In genomic region chr7:127497382-127497781, GRCm38 (mm10) we compare ENCODE assay signal across 24 mouse cellular contexts. TPM values are rescaled to one million over a fixed set of nuclear protein-coding genes. Genes with fewer than 3 reads are reported as not detected.
DNase-seq lines count a peak whose midpoint lies in the region; ATAC-seq and TF ChIP-seq lines count a peak whose summit lies in the region.
"Had no signal": no experiment of that assay in that cellular context is flagged by ENCODE, and none has a peak within 500 bp of the region (broad histone marks: within the 10 kb centered on the region; RNA-seq: fewer than 3 reads in every experiment).

No protein-coding gene starts in this region.

- in situ Hi-C loops in CH12.LX (cut with MboI; ENCODE audit: low pct_ligation_motif_present, low pct_unique_long_range_greater_than_20kb, low sequenced_read_pairs), result no loop called here

- no peak overlapping the region for H3K9ac ChIP-seq in liver, embryonic 11.5 days (ENCODE audit: low read depth, low read length)
- H3K9ac ChIP-seq in CH12.LX (ENCODE audit: insufficient read depth, low read depth), result no peak overlapping the region
- no peak overlapping the region for H3K9ac ChIP-seq in liver, embryonic 14.5 days (replicated peaks)
- no peak overlapping the region for H3K9ac ChIP-seq in liver, embryonic 16.5 days (ENCODE audit: low read depth, low read length)
- H3K9ac ChIP-seq: embryonic facial prominence, embryonic 12.5 days had no signal

- TF ChIP-seq EP300 in CH12.LX (IDR thresholded peaks at IDR 0.05; ENCODE audit: low read length), result no peak
- no peak for TF ChIP-seq EP300 in liver, embryonic 14.5 days (IDR thresholded peaks at IDR 0.05; ENCODE audit: low read depth)

- H3K27ac ChIP-seq in liver, embryonic 11.5 days (ENCODE audit: low read depth, low read length), result no peak overlapping the region
- no peak overlapping the region for H3K27ac ChIP-seq in CH12.LX (ENCODE audit: insufficient read depth, low read depth)
- no peak overlapping the region for H3K27ac ChIP-seq in liver, embryonic 14.5 days
- 0 out of 2 replicates have a peak overlapping the region, but pooled peaks have one; percentile 21 for H3K27ac ChIP-seq in liver, embryonic 16.5 days (ENCODE audit: low read length)
- H3K27ac ChIP-seq: embryonic facial prominence, embryonic 10.5 days; embryonic facial prominence, embryonic 12.5 days had no signal

- no peaks in the 10 kb centered on the region for H3K9me3 ChIP-seq in liver, embryonic 11.5 days (ENCODE audit: control insufficient read depth, low read length)
- H3K9me3 ChIP-seq in CH12.LX (replicated peaks; ENCODE audit: low read length), result no peaks in the 10 kb centered on the region
- H3K9me3 ChIP-seq in liver, embryonic 14.5 days (ENCODE audit: control insufficient read depth, low read length), result no peaks in the 10 kb centered on the region
- no peaks in the 10 kb centered on the region for H3K9me3 ChIP-seq in liver, embryonic 16.5 days (replicated peaks; ENCODE audit: control insufficient read depth, low read length)
- H3K9me3 ChIP-seq: embryonic facial prominence, embryonic 10.5 days; embryonic facial prominence, embryonic 12.5 days; G1E had no signal

- no peaks in the 10 kb centered on the region for H3K79me2 ChIP-seq in CH12.LX (replicated peaks; ENCODE audit: control insufficient read depth, extremely low read depth, insufficient read depth, poor library complexity, severe bottlenecking)

- 68% methylated on average over 2 of the region's 2 CpGs for WGBS in liver, embryonic 11.5 days
- 54% methylated on average over 2 of the region's 2 CpGs for WGBS in liver, embryonic 14.5 days (ENCODE audit: insufficient replicate concordance)
- WGBS in liver, embryonic 16.5 days (ENCODE audit: insufficient replicate concordance), result 68% methylated on average over 2 of the region's 2 CpGs

- TF ChIP-seq POLR2A in CH12.LX (IDR thresholded peaks at IDR 0.05; ENCODE audit: low read depth, low read length), result no peak

- H3K4me3 ChIP-seq in liver, embryonic 11.5 days (ENCODE audit: low read depth, low read length), result no peak overlapping the region
- H3K4me3 ChIP-seq in CH12.LX (replicated peaks in 1 of 3; ENCODE audit: low read depth in 2 of 3, low read length in 2 of 3, poor library complexity in 1 of 3), result no peak overlapping the region
- no peak overlapping the region for H3K4me3 ChIP-seq in liver, embryonic 14.5 days (ENCODE audit: insufficient read depth in 1 of 2, low read depth in 2 of 2, low read length in 2 of 2)
- no peak overlapping the region for H3K4me3 ChIP-seq in liver, embryonic 16.5 days (ENCODE audit: low read depth, low read length)
- H3K4me3 ChIP-seq: embryonic facial prominence, embryonic 10.5 days; embryonic facial prominence, embryonic 12.5 days had no signal

- H3K4me2 ChIP-seq in liver, embryonic 11.5 days, result no peak overlapping the region
- H3K4me2 ChIP-seq in CH12.LX (ENCODE audit: insufficient read depth, low read depth, poor library complexity, severe bottlenecking), result no peak overlapping the region
- no peak overlapping the region for H3K4me2 ChIP-seq in liver, embryonic 14.5 days (ENCODE audit: low read depth)
- no peak overlapping the region for H3K4me2 ChIP-seq in liver, embryonic 16.5 days (ENCODE audit: low read depth, low read length)
- H3K4me2 ChIP-seq: embryonic facial prominence, embryonic 12.5 days had no signal

- H3K4me1 ChIP-seq in liver, embryonic 11.5 days (replicated peaks; ENCODE audit: control insufficient read depth, insufficient read depth, low read length), result no peaks in the 10 kb centered on the region
- no peaks in the 10 kb centered on the region for H3K4me1 ChIP-seq in CH12.LX (ENCODE audit: control insufficient read depth in 1 of 2, insufficient read depth in 2 of 2)
- no peaks in the 10 kb centered on the region for H3K4me1 ChIP-seq in liver, embryonic 14.5 days (replicated peaks; ENCODE audit: control insufficient read depth in 2 of 2, insufficient read depth in 2 of 2, low read length in 1 of 2)
- H3K4me1 ChIP-seq in liver, embryonic 16.5 days (ENCODE audit: control insufficient read depth, low read depth, low read length), result peaks cover 4% of the 10 kb centered on the region
- H3K4me1 ChIP-seq: embryonic facial prominence, embryonic 10.5 days; embryonic facial prominence, embryonic 12.5 days had no signal

- TF ChIP-seq RAD21 in CH12.LX (IDR thresholded peaks at IDR 0.05; ENCODE audit: low read depth, low read length), result no peak

- no peak for ATAC-seq in liver, embryonic 11.5 days (replicated peaks; ENCODE audit: low FRiP score)
- ATAC-seq in liver, embryonic 14.5 days (ENCODE audit: insufficient read depth), result peak; percentile 35; the same call in 1 of the 2 replicates
- ATAC-seq in liver, embryonic 16.5 days (ENCODE audit: low read depth), result peak; percentile 66
- ATAC-seq in cerebellum, adult (ENCODE audit: insufficient number of reproducible peaks, low FRiP score, low TSS enrichment), result no peak
- ATAC-seq: activated CD4-positive, CD25-positive, alpha-beta regulatory T cell, adult 4 months; CD4-positive, CD25-positive, alpha-beta regulatory T cell, adult 4 months; forebrain, embryonic 14.5 days; forebrain, embryonic 16.5 days; Patski had no signal

- TF ChIP-seq CTCF in CH12.LX (conservative IDR thresholded peaks at IDR 0.05 in 1 of 2, IDR thresholded peaks at IDR 0.05 in 1 of 2; ENCODE audit: low read depth in 2 of 2, low read length in 2 of 2), result no peak
- no peak for TF ChIP-seq CTCF in liver, embryonic 14.5 days (IDR thresholded peaks at IDR 0.05; ENCODE audit: low read depth)

- peak; percentile 43 for DNase-seq in liver
- no peak for DNase-seq in liver, embryonic 11.5 days (ENCODE audit: low spot score)
- DNase-seq in CH12.LX (ENCODE audit: extremely low read depth), result no peak
- no peak for DNase-seq in liver, embryonic 14.5 days (ENCODE audit: low read depth in 3 of 3, low spot score in 3 of 3)
- no peak for DNase-seq in right cerebral cortex, adult 2 months (ENCODE audit: low spot score in 2 of 2)
- DNase-seq in urinary bladder, postnatal 4 days (ENCODE audit: low spot score in 2 of 2), result no peak
- DNase-seq: adrenal gland, adult 8-10 months; adrenal gland, postnatal 14 days; B cell, adult 2 months; cerebellum, adult 11-12 months; cerebellum, adult 2 months; cerebellum, adult 9-10 months; cerebellum, postnatal 10 days; cerebellum, postnatal 25 days had no signal

- no peaks in the 10 kb centered on the region for H3K36me3 ChIP-seq in liver, embryonic 11.5 days (ENCODE audit: control insufficient read depth, insufficient read depth, low read length)
- peaks cover 2 to 30% of the 10 kb centered on the region in 2 experiments for H3K36me3 ChIP-seq in CH12.LX (replicated peaks in 1 of 2; ENCODE audit: control insufficient read depth in 1 of 2, insufficient read depth in 1 of 2, low read length in 1 of 2)
- H3K36me3 ChIP-seq in liver, embryonic 14.5 days (replicated peaks; ENCODE audit: control insufficient read depth, insufficient read depth, low read depth), result no peaks in the 10 kb centered on the region
- no peaks in the 10 kb centered on the region for H3K36me3 ChIP-seq in liver, embryonic 16.5 days (ENCODE audit: control insufficient read depth, insufficient read depth)

- dilution Hi-C loops in CH12.LX (cut with MboI; ENCODE audit: extremely low pct_ligation_motif_present, extremely low pct_unique_long_range_greater_than_20kb, low sequenced_read_pairs), result no loop called here

- no peaks in the 10 kb centered on the region for H3K27me3 ChIP-seq in liver, embryonic 11.5 days (replicated peaks; ENCODE audit: control insufficient read depth, insufficient read depth, low read length)
- H3K27me3 ChIP-seq in CH12.LX (replicated peaks), result no peaks in the 10 kb centered on the region
- no peaks in the 10 kb centered on the region for H3K27me3 ChIP-seq in liver, embryonic 14.5 days (ENCODE audit: control insufficient read depth, insufficient read depth, low read length)
- no peaks in the 10 kb centered on the region for H3K27me3 ChIP-seq in liver, embryonic 16.5 days (ENCODE audit: control insufficient read depth, insufficient read depth, low read depth, low read length)
- H3K27me3 ChIP-seq: embryonic facial prominence, embryonic 12.5 days; Patski had no signal

RNA-seq across cellular contexts. Expression of gene Srcap, which starts 14.4 kb away (rescaled TPM):
- 40.3 and 45.5 TPM in 2 replicates for polyA plus RNA-seq in liver, embryonic 11.5 days (2014; fragmentation: Nextera tagmentation; extraction: Ambion mirVana)
- total RNA-seq in CH12.LX (2012; rRNA removed), result 18.5 and 19.9 TPM in 2 replicates
- total RNA-seq in CH12.LX (2014; rRNA removed), result 3.4 and 4.1 TPM in 2 replicates
- polyA plus RNA-seq in CH12.LX (2012; ENCODE audit: insufficient read length, low read depth), result 22.2 and 28.1 TPM in 2 replicates
- 3.7 TPM in 2 replicates for polyA plus RNA-seq in liver, embryonic 14.5 days (2012; rRNA removed)
- polyA plus RNA-seq in liver, embryonic 14.5 days (2014; fragmentation: Nextera tagmentation; extraction: Ambion mirVana), result 10.3 and 14.7 TPM in 2 replicates
- polyA plus RNA-seq in liver, embryonic 16.5 days (2015; fragmentation: Nextera tagmentation; extraction: Ambion mirVana), result 12.2 and 13.6 TPM in 2 replicates

RNA-seq across cellular contexts. Expression of gene Fbrs, which starts 18.4 kb away (rescaled TPM):
- 8.9 and 12.4 TPM in 2 replicates for polyA plus RNA-seq in liver, embryonic 11.5 days (2014; fragmentation: Nextera tagmentation; extraction: Ambion mirVana)
- total RNA-seq in CH12.LX (2012; rRNA removed) (14.4 and 15.4 TPM in 2 replicates), CH12.LX (2014; rRNA removed) (5.6 and 6.7 TPM in 2 replicates)
- 63.9 and 66.7 TPM in 2 replicates for polyA plus RNA-seq in CH12.LX (2012; ENCODE audit: insufficient read length, low read depth)
- 7.3 and 9.8 TPM in 2 replicates for polyA plus RNA-seq in liver, embryonic 14.5 days (2012; rRNA removed)
- polyA plus RNA-seq in liver, embryonic 14.5 days (2014; fragmentation: Nextera tagmentation; extraction: Ambion mirVana), result 4.2 and 4.7 TPM in 2 replicates
- polyA plus RNA-seq in liver, embryonic 16.5 days (2015; fragmentation: Nextera tagmentation; extraction: Ambion mirVana), result 4.0 and 4.9 TPM in 2 replicates

RNA-seq across cellular contexts. Expression of gene Gm42715, which starts 22.0 kb away (rescaled TPM):
- polyA plus RNA-seq in liver, embryonic 11.5 days (2014; fragmentation: Nextera tagmentation; extraction: Ambion mirVana), result 13.0 and 16.1 TPM in 2 replicates
- total RNA-seq in CH12.LX (2012; rRNA removed) (12.0 and 12.7 TPM in 2 replicates), CH12.LX (2014; rRNA removed) (2.0 and 5.8 TPM in 2 replicates)
- 13.6 and 14.1 TPM in 2 replicates for polyA plus RNA-seq in CH12.LX (2012; ENCODE audit: insufficient read length, low read depth)
- 5.2 and 6.0 TPM in 2 replicates for polyA plus RNA-seq in liver, embryonic 14.5 days (2012; rRNA removed)
- polyA plus RNA-seq in liver, embryonic 14.5 days (2014; fragmentation: Nextera tagmentation; extraction: Ambion mirVana), result 4.7 and 5.2 TPM in 2 replicates
- 5.1 and 5.5 TPM in 2 replicates for polyA plus RNA-seq in liver, embryonic 16.5 days (2015; fragmentation: Nextera tagmentation; extraction: Ambion mirVana)

RNA-seq across cellular contexts. Expression of gene Prr14, which starts 38.0 kb away (rescaled TPM):
- polyA plus RNA-seq in liver, embryonic 11.5 days (2014; fragmentation: Nextera tagmentation; extraction: Ambion mirVana), result 39.0 and 40.6 TPM in 2 replicates
- total RNA-seq in CH12.LX (2012; rRNA removed) (10.4 and 11.3 TPM in 2 replicates), CH12.LX (2014; rRNA removed) (6.7 and 7.6 TPM in 2 replicates)
- 26.2 and 31.3 TPM in 2 replicates for polyA plus RNA-seq in CH12.LX (2012; ENCODE audit: insufficient read length, low read depth)
- 21.2 and 22.9 TPM in 2 replicates for polyA plus RNA-seq in liver, embryonic 14.5 days (2012; rRNA removed)
- 20.3 and 23.2 TPM in 2 replicates for polyA plus RNA-seq in liver, embryonic 14.5 days (2014; fragmentation: Nextera tagmentation; extraction: Ambion mirVana)
- 18.6 and 22.8 TPM in 2 replicates for polyA plus RNA-seq in liver, embryonic 16.5 days (2015; fragmentation: Nextera tagmentation; extraction: Ambion mirVana)

RNA-seq across cellular contexts. Expression of gene Zfp689, which starts 48.4 kb away (rescaled TPM):
- polyA plus RNA-seq in liver, embryonic 11.5 days (2014; fragmentation: Nextera tagmentation; extraction: Ambion mirVana), result 4.5 and 5.3 TPM in 2 replicates
- total RNA-seq in CH12.LX (2012; rRNA removed), result 3.4 and 3.6 TPM in 2 replicates
- 1.8 and 2.3 TPM in 2 replicates for total RNA-seq in CH12.LX (2014; rRNA removed)
- 3.2 and 4.6 TPM in 2 replicates for polyA plus RNA-seq in CH12.LX (2012; ENCODE audit: insufficient read length, low read depth)
- polyA plus RNA-seq in liver, embryonic 14.5 days (2012; rRNA removed), result 1.8 and 2.1 TPM in 2 replicates
- polyA plus RNA-seq in liver, embryonic 14.5 days (2014; fragmentation: Nextera tagmentation; extraction: Ambion mirVana), result 1.3 and 1.4 TPM in 2 replicates
- 2.2 and 2.9 TPM in 2 replicates for polyA plus RNA-seq in liver, embryonic 16.5 days (2015; fragmentation: Nextera tagmentation; extraction: Ambion mirVana)

Comparison
In these comparisons a context has a peak if more than half of its experiments do, and no peak if none do; other contexts are left out.
1. ATAC-seq: peak in liver, embryonic 14.5 days (single experiment) and liver, embryonic 16.5 days (single experiment); none in liver, embryonic 11.5 days (single experiment) and cerebellum, adult (single experiment).